Mouse (Mus musculus): ENCODE measurements around the gene Kif1b.

DNA sequence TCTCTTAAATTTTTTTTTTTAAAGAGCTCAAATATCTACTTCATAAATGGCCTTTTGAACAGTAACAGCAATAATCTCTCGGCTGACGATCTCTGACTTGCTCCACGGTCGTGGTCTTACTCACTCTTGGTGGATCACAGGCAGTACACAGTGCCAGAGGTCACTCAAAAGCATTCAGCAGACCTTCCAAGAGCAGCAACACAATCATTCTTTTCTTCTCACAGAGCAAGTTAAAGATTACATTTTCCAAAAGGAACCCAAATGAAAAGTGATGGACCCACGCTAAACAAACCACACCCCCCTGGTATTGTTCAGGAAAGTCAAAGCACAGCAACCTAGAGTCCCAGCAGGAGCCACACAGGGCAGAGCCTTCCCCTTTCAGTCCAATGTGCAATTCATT is 130.4 kb downstream of the Kif1b start:
- no peak for TF ChIP-seq CTCF (IDR thresholded peaks at IDR 0.05 in 2 of 3, conservative IDR thresholded peaks at IDR 0.05 in 1 of 3; ENCODE audit: control insufficient read depth in 1 of 3, insufficient read depth in 1 of 3, low read depth in 2 of 3, low read length in 3 of 3, poor library complexity in 1 of 3, severe bottlenecking in 1 of 3)
- no peak for TF ChIP-seq POLR2A (IDR thresholded peaks at IDR 0.05; ENCODE audit: control insufficient read depth in 1 of 2, insufficient read depth in 1 of 2, low read depth in 1 of 2, low read length in 2 of 2, poor library complexity in 1 of 2)
- no peak for TF ChIP-seq RAD21 (IDR thresholded peaks at IDR 0.05; ENCODE audit: low read depth, low read length)
- TF ChIP-seq USF2 (IDR thresholded peaks at IDR 0.05; ENCODE audit: borderline replicate concordance in 1 of 2, insufficient read depth in 1 of 2, low read depth in 1 of 2, low read length in 2 of 2): no peak
- no peak for TF ChIP-seq TCF12 (IDR thresholded peaks at IDR 0.05; ENCODE audit: low read depth, low read length)
- TF ChIP-seq ZKSCAN1 (IDR thresholded peaks at IDR 0.05; ENCODE audit: low read depth, low read length): no peak
- TF ChIP-seq ZNF384 (IDR thresholded peaks at IDR 0.05; ENCODE audit: low read depth, low read length): no peak
